Mouse (Mus musculus) forebrain, embryonic 11.5 days (tissue): ENCODE results near the gene Atxn1. TPM values are rescaled to one million over a fixed set of nuclear protein-coding genes. Genes with fewer than 3 reads are reported as not detected.

Source experiments
- ATAC-seq: fragments of 200-750 bp; cut with Nextera tagmentation; replicated peaks from 2 replicates; pipeline ENCODE4 v1.8.0; 2017; ENCODE audit warnings: moderate TSS enrichment; ENCODE audit not compliant: low FRiP score
- DNase-seq: peaks from one replicate; pipeline ENCODE4 v3.0.0-alpha.2; 2017; ENCODE audit warnings: low spot score
- H3K27ac ChIP-seq: fragments of 300-500 bp; sonication (generic); 2 replicates; pipeline ENCODE4 v1.5.1; 2014; ENCODE audit warnings: low read depth, low read length
- H3K27me3 ChIP-seq: fragments of 300-500 bp; sonication (generic); 2 replicates; pipeline ENCODE4 v1.6.1; 2014; ENCODE audit warnings: mild to moderate bottlenecking, low read length, mixed read lengths; ENCODE audit not compliant: control insufficient read depth, insufficient read depth
- H3K36me3 ChIP-seq: fragments of 300-500 bp; sonication (generic); 2 replicates; pipeline ENCODE4 v1.6.1; 2014; ENCODE audit warnings: mild to moderate bottlenecking, low read length, moderate library complexity, mixed read lengths; ENCODE audit not compliant: control insufficient read depth, insufficient read depth
- H3K4me1 ChIP-seq: fragments of 300-500 bp; sonication (generic); replicated peaks from 2 replicates; pipeline ENCODE4 v1.6.1; 2014; ENCODE audit warnings: low read length, mixed read lengths; ENCODE audit not compliant: control insufficient read depth, insufficient read depth
- H3K4me2 ChIP-seq: fragments of 300-500 bp; sonication (generic); 2 replicates; pipeline ENCODE4 v1.6.1; 2014; ENCODE audit warnings: low read depth, mild to moderate bottlenecking, low read length, moderate library complexity, mixed read lengths; ENCODE audit not compliant: severe bottlenecking
- H3K4me3 ChIP-seq: fragments of 300-500 bp; sonication (generic); 2 replicates; pipeline ENCODE4 v1.5.1; 2014; ENCODE audit warnings: low read depth, low read length
- H3K9ac ChIP-seq: fragments of 300-500 bp; sonication (generic); 2 replicates; pipeline ENCODE4 v1.6.1; 2014; ENCODE audit warnings: low read length
- H3K9me3 ChIP-seq: fragments of 300-500 bp; sonication (generic); 2 replicates; pipeline ENCODE4 v1.6.1; 2016; ENCODE audit warnings: low read length, mixed read lengths; ENCODE audit not compliant: control insufficient read depth
- WGBS: fragments of 180-500 bp; shearing (Covaris S2); extraction: QIAGEN DNeasy Blood & Tissue Kit; methylation state at CpG from one replicate; pipeline ENCODE4 v1.1.7; 2014; 5-methylcytosine and 5-hydroxymethylcytosine counted together
- polyA plus RNA-seq: library from polyadenylated mRNA; unstranded; fragments of >200 nt; fragmentation: Nextera tagmentation; extraction: Ambion mirVana; gene quantifications from 2 replicates; pipeline ENCODE4 v1.2.1, GENCODE M21; 2014

Gene Atxn1
- polyA plus RNA-seq, 1 experiment from 2014 or later: 3.3 TPM

DNA sequence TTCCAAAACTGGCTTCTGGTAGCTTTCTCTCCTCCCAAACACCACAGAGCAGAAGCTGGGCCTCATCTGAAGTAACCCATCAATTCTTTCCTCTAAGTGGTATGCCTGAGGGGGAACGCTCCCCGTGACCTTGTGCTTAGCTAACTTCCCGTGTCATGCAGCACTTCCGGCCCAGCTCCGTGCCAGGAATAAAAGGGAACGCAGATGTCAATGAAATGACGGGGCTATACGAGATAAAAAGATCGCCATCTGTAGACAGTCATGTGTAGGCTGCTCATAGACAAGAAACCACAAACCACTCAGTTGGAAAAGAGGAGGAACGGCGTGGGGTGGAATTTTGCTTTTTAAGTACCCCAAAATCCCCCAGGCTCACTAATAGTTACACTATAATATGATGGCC is 271.3 kb downstream of the Atxn1 start:
- WGBS: 81% methylated on average over 11 of the region's 11 CpGs
- H3K9ac ChIP-seq: no peak overlapping the region
- no peak overlapping the region for H3K4me2 ChIP-seq
- DNase-seq: no peak
- no peak for ATAC-seq
- no peaks in the 10 kb centered on the region; the same call in 1 of the 2 replicates for H3K9me3 ChIP-seq
- no peaks in the 10 kb centered on the region for H3K27me3 ChIP-seq
- H3K27ac ChIP-seq: no peak overlapping the region
- H3K36me3 ChIP-seq: no peaks in the 10 kb centered on the region
- H3K4me1 ChIP-seq: no peaks in the 10 kb centered on the region
- H3K4me3 ChIP-seq: no peak overlapping the region

DNA sequence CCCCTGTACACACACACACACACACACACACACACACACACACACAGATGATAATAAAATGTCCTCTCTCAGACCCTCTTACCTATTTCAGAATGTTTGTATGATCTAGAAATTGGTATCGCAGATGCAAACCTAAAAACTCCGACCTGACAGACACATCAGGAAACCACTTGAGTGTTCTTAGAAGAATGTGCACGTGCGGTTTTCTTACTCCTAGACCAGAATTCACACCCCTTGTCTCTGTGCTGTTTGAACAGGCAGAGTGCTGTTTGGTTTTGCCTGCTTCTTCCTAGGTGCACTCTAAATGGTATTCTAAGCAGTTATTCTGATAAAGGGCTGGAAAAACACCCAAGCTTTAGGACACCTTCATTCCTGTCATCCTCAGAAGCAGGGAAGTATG is 271.7 kb downstream of the Atxn1 start:
- Histone ChIP-seq H3K9me3 (no peaks in the 10 kb centered on the region; the same call in 1 of the 2 replicates), H3K27me3 (no peaks in the 10 kb centered on the region), H3K4me2 (no peak overlapping the region), H3K4me1 (no peaks in the 10 kb centered on the region), H3K4me3 (no peak overlapping the region), H3K27ac (no peak overlapping the region), H3K9ac (no peak overlapping the region), H3K36me3 (no peaks in the 10 kb centered on the region)
- ATAC-seq (no peak), DNase-seq (no peak)
- 86% methylated on average over 4 of the region's 4 CpGs for WGBS

DNA sequence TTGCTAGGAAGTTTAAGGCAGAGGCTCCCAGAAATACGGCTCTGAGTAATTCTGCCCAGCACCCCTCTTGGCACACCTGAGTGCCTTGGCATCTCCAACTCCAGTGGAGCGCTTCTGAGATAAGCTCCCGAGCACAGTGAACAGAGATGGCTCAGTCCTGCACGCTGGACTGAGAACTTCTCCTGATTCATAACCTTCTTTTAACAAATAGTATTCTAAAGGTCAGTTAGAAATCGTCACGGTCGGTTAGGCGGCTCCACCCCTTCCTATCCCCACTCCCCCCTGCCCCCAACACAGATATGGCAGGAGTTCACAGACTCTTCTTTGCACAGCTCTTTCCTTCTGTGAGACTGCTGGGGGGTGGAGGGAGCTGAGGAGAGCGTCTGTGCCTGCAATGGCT is 272.4 kb downstream of the Atxn1 start:
- WGBS: 74% methylated on average over 9 of the region's 9 CpGs
- H3K27ac ChIP-seq: no peak overlapping the region
- no peak for ATAC-seq

DNA sequence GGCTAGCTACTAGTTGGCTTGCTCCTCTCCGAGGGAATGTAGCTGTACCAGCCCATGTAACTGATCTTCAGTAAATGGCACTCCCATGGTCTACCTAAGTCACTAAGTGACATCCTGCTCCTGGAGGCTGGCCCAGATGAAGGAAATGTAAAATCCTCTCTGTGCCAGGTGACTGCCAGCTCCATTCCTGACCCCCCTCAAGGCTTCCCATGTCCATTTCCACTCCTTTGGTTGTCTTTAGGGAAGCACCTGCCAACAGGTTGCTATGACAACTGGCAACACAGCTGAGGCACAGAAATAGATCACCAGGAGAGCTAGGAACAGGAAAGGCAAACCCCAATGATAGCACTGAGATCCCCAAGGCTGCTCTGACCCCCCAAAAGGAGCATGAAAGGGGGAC is 274.4 kb downstream of the Atxn1 start:
- Histone ChIP-seq H3K36me3 (no peaks in the 10 kb centered on the region), H3K4me1 (no peaks in the 10 kb centered on the region), H3K4me3 (no peak overlapping the region), H3K4me2 (no peak overlapping the region), H3K9me3 (no peaks in the 10 kb centered on the region), H3K9ac (no peak overlapping the region), H3K27ac (no peak overlapping the region), H3K27me3 (no peaks in the 10 kb centered on the region)
- DNase-seq (no peak), ATAC-seq (no peak)
- WGBS: 78% methylated on average over 1 of the region's 1 CpGs

More for the DNA sequence above, 272.4 kb downstream of the Atxn1 start:
- Histone ChIP-seq H3K4me1 (no peaks in the 10 kb centered on the region), H3K27me3 (no peaks in the 10 kb centered on the region), H3K4me2 (no peak overlapping the region), H3K36me3 (no peaks in the 10 kb centered on the region), H3K9ac (no peak overlapping the region), H3K4me3 (no peak overlapping the region), H3K9me3 (no peaks in the 10 kb centered on the region; the same call in 1 of the 2 replicates)
- no peak for DNase-seq

DNA sequence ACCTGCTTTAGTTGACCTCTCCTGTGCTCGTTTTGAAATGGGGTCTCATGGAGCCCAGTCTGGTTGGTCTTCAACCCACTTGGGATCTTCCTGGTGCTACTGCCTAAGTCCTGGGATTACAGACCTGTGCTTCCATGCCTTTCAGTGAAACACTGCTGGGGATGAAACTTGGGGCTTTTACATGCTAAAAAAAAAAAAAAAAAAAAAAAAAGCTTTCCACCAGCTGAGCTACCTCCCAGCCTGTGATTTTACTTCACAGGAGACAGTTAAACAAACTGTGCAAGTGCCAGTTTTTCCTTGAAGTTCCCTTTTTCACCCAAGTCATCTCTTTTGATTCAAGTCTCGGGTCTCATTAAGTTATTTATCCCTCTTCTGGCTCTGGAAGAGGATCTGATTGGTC is 275.9 kb downstream of the Atxn1 start:
- Histone ChIP-seq H3K4me2 (no peak overlapping the region), H3K4me3 (no peak overlapping the region), H3K4me1 (no peaks in the 10 kb centered on the region), H3K9ac (no peak overlapping the region), H3K27me3 (no peaks in the 10 kb centered on the region), H3K27ac (no peak overlapping the region), H3K36me3 (no peaks in the 10 kb centered on the region), H3K9me3 (no peaks in the 10 kb centered on the region)
- ATAC-seq (no peak), DNase-seq (no peak)
- 64% methylated on average over 2 of the region's 2 CpGs for WGBS

DNA sequence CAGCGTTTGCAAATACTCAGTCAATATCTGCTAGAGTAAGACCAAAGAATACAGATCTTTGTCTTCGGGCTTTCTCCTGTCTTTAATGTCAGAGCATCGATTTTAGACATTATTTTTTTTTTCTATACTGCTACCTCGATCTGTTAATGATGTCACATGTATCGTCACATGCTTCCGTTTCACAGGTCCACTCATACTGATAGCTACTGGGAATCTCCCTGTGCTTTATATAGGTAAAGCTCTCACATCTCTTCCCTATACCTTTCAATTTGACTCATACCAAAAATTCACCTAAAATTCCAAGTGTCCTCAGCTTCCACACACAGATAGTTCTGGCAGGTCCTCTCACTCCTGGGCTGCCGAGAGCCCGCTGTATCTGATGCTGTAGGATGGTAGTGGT is 277.2 kb downstream of the Atxn1 start:
- no peak for ATAC-seq
- Histone ChIP-seq H3K4me2 (no peak overlapping the region), H3K27me3 (no peaks in the 10 kb centered on the region), H3K9me3 (no peaks in the 10 kb centered on the region), H3K27ac (no peak overlapping the region), H3K4me1 (no peaks in the 10 kb centered on the region), H3K4me3 (no peak overlapping the region), H3K36me3 (no peaks in the 10 kb centered on the region), H3K9ac (no peak overlapping the region)
- WGBS: 90% methylated on average over 8 of the region's 8 CpGs
- no peak for DNase-seq

DNA sequence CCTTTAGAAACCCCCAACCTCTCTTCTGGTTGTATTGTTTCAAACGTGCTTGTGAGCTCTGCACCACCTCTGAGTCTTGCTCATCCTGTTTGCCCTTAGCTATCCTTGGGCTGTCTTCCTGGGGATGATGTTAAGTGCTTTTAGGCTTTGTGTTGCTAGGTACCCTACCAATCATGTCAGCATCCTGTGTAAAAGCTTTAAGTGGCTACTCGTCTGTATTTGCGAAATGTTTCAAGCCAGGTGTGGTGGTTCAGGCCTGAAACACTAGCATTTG is 278.6 kb downstream of the Atxn1 start:
- H3K27ac ChIP-seq: no peak overlapping the region
- no peaks in the 10 kb centered on the region for H3K36me3 ChIP-seq
- no peaks in the 10 kb centered on the region for H3K27me3 ChIP-seq
- no peaks in the 10 kb centered on the region for H3K9me3 ChIP-seq
- DNase-seq: no peak
- no peaks in the 10 kb centered on the region for H3K4me1 ChIP-seq
- no peak overlapping the region for H3K4me3 ChIP-seq
- no peak overlapping the region for H3K9ac ChIP-seq
- WGBS: 53% methylated on average over 3 of the region's 3 CpGs
- no peak for ATAC-seq
- no peak overlapping the region for H3K4me2 ChIP-seq

DNA sequence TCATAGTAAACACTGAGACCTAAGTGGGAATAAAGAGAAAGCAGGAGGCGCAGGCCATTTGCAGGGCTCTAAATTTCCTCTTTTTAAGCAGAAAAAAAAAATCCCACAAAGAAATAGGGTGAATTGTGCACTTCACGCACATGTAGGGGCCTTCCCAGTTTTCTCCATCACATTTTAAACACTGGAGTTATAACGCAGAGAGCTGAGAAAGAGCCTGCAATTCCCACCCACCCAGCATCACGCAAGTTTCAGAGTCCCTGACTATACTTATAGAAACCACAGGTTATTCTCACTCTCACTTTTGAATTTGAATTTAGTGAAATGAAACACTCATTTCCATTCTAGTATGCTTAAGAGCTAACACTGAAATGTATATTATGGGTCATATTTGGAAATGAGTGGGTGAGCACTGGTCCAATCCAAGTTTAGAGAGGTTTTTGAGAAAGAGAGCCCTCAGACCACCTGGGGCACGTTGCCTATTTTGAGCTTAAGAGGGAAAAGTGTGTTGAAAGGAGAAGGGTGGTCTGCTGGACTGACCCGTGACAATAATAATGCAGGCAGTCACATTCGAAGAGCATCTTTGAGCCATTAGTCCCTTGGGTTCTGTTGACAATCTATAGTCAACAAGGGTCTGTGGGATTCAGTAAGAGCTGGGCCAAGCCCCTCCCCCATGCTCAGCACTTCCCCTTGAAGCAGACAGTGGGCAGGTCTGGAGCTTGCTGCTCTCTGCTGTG is 279.1 kb downstream of the Atxn1 start:
- Histone ChIP-seq H3K4me1 (no peaks in the 10 kb centered on the region), H3K9me3 (no peaks in the 10 kb centered on the region), H3K4me2 (no peak overlapping the region), H3K36me3 (no peaks in the 10 kb centered on the region), H3K9ac (no peak overlapping the region), H3K27me3 (no peaks in the 10 kb centered on the region), H3K4me3 (no peak overlapping the region), H3K27ac (no peak overlapping the region)
- DNase-seq (no peak), ATAC-seq (no peak)
- WGBS: 78% methylated on average over 7 of the region's 7 CpGs

DNA sequence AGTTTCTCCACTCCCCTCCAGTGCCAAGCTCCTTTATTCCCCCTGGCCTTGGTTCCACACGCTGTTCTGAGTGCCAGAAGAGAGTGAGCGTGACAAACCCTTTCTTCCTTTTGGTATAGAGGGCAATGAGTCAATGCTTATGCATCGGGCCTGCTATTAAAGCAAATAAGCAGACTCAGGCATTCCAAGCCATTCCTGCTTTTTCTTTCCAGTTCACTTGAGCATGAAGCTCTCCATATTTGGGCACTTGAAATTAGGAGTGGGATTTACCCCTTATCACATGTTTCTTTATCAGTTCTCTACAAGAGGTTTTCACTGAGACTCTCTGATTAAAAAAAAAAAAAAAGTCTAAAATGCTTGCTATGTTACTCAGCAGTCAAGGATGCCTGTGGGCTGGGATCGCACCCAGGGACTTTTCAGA is 279.9 kb downstream of the Atxn1 start:
- no peaks in the 10 kb centered on the region for H3K27me3 ChIP-seq
- H3K27ac ChIP-seq: no peak overlapping the region
- ATAC-seq (no peak), DNase-seq (no peak)
- no peak overlapping the region for H3K9ac ChIP-seq
- no peak overlapping the region for H3K4me3 ChIP-seq
- WGBS: 78% methylated on average over 4 of the region's 4 CpGs
- H3K4me1 ChIP-seq: no peaks in the 10 kb centered on the region
- H3K9me3 ChIP-seq: no peaks in the 10 kb centered on the region
- no peak overlapping the region for H3K4me2 ChIP-seq
- H3K36me3 ChIP-seq: no peaks in the 10 kb centered on the region
